Mouse (Mus musculus) hindbrain, embryonic 16.5 days (tissue): ENCODE results near the gene Arhgef39. TPM values are rescaled to one million over a fixed set of nuclear protein-coding genes. Genes with fewer than 3 reads are reported as not detected.

Experiments
- ATAC-seq: fragments of 200-750 bp; cut with Nextera tagmentation; 2 replicates; pipeline ENCODE4 v1.8.0; 2017; ENCODE audit warnings: moderate TSS enrichment, moderate library complexity
- H3K27ac ChIP-seq: fragments of 300-500 bp; sonication (generic); 2 replicates; pipeline ENCODE4 v1.5.1; 2014; ENCODE audit warnings: low read depth, mild to moderate bottlenecking, control low read depth, low read length, moderate library complexity
- H3K27me3 ChIP-seq: fragments of 300-500 bp; sonication (generic); replicated peaks from 2 replicates; pipeline ENCODE4 v1.6.1; 2014; ENCODE audit warnings: low read length; ENCODE audit not compliant: control insufficient read depth, insufficient read depth
- H3K36me3 ChIP-seq: fragments of 300-500 bp; sonication (generic); 2 replicates; pipeline ENCODE4 v1.6.1; 2014; ENCODE audit warnings: mild to moderate bottlenecking, low read length, moderate library complexity, mixed read lengths; ENCODE audit not compliant: control insufficient read depth, insufficient read depth
- H3K4me1 ChIP-seq: fragments of 300-500 bp; sonication (generic); 2 replicates; pipeline ENCODE4 v1.6.1; 2014; ENCODE audit warnings: low read depth, low read length; ENCODE audit not compliant: control insufficient read depth, insufficient read depth
- H3K4me2 ChIP-seq: fragments of 300-500 bp; sonication (generic); 2 replicates; pipeline ENCODE4 v1.6.1; 2014; ENCODE audit warnings: mild to moderate bottlenecking, low read length, control low read depth, moderate library complexity
- H3K4me3 ChIP-seq: fragments of 300-500 bp; sonication (generic); 2 replicates; pipeline ENCODE4 v1.5.1; 2014; ENCODE audit warnings: mild to moderate bottlenecking, low read length, control low read depth, moderate library complexity
- H3K9ac ChIP-seq: fragments of 300-500 bp; sonication (generic); 2 replicates; pipeline ENCODE4 v1.6.1; 2014; ENCODE audit warnings: low read depth, mild to moderate bottlenecking, control low read depth, low read length, moderate library complexity
- H3K9me3 ChIP-seq: fragments of 300-500 bp; sonication (generic); 2 replicates; pipeline ENCODE4 v1.6.1; 2014; ENCODE audit warnings: mild to moderate bottlenecking, low read length, moderate library complexity; ENCODE audit not compliant: control insufficient read depth
- WGBS: fragments of 180-500 bp; shearing (Covaris S2); extraction: QIAGEN DNeasy Blood & Tissue Kit; methylation state at CpG from one replicate; pipeline ENCODE4 v1.1.7; 2014; 5-methylcytosine and 5-hydroxymethylcytosine counted together
- polyA plus RNA-seq: library from polyadenylated mRNA; unstranded; fragments of >200 nt; fragmentation: Nextera tagmentation; extraction: Ambion mirVana; gene quantifications from 2 replicates; pipeline ENCODE4 v1.2.1, GENCODE M21; 2015

The Arhgef39 gene
- polyA plus RNA-seq, 1 experiment from 2014 or later = 8.2 TPM

- 88% methylated on average over 6 of the region's 6 CpGs for WGBS
- H3K4me1 ChIP-seq = peaks cover 3% of the 10 kb centered on the region
- ATAC-seq = no peak
- no peak overlapping the region for H3K27ac ChIP-seq
- H3K9me3 ChIP-seq = no peaks in the 10 kb centered on the region
- H3K36me3 ChIP-seq = no peaks in the 10 kb centered on the region
- H3K4me3 ChIP-seq = no peak overlapping the region
- H3K4me2 ChIP-seq = no peak overlapping the region
- H3K27me3 ChIP-seq = no peaks in the 10 kb centered on the region
- no peak overlapping the region for H3K9ac ChIP-seq
Measured at GRCm38 (mm10) chr4:43476604-43477003, 22.9 kb downstream of the Arhgef39 start.

GRCm38 (mm10) chr4:43473636-43474035, 25.9 kb downstream of the Arhgef39 start:
- Histone ChIP-seq H3K9me3 (no peaks in the 10 kb centered on the region), H3K4me2 (no peak overlapping the region), H3K4me1 (peaks cover 3% of the 10 kb centered on the region), H3K4me3 (no peak overlapping the region), H3K27me3 (no peaks in the 10 kb centered on the region), H3K9ac (no peak overlapping the region), H3K27ac (no peak overlapping the region), H3K36me3 (no peaks in the 10 kb centered on the region)
- no peak for ATAC-seq
- 77% methylated on average over 1 of the region's 1 CpGs for WGBS

GRCm38 (mm10) chr4:43470301-43470700, 29.2 kb downstream of the Arhgef39 start:
- no peak overlapping the region for H3K4me3 ChIP-seq
- no peaks in the 10 kb centered on the region for H3K4me1 ChIP-seq
- ATAC-seq = no peak
- 93% methylated on average over 10 of the region's 10 CpGs for WGBS
- no peaks in the 10 kb centered on the region for H3K36me3 ChIP-seq
- H3K27ac ChIP-seq = no peak overlapping the region
- no peak overlapping the region for H3K9ac ChIP-seq
- no peaks in the 10 kb centered on the region for H3K9me3 ChIP-seq
- no peaks in the 10 kb centered on the region for H3K27me3 ChIP-seq
- no peak overlapping the region for H3K4me2 ChIP-seq

- H3K9ac ChIP-seq = no peak overlapping the region
- 91% methylated on average over 7 of the region's 7 CpGs for WGBS
- no peaks in the 10 kb centered on the region for H3K36me3 ChIP-seq
- H3K9me3 ChIP-seq = no peaks in the 10 kb centered on the region
- ATAC-seq = no peak
- H3K27me3 ChIP-seq = no peaks in the 10 kb centered on the region
- H3K4me1 ChIP-seq = no peaks in the 10 kb centered on the region
- no peak overlapping the region for H3K4me3 ChIP-seq
- no peak overlapping the region for H3K4me2 ChIP-seq
- H3K27ac ChIP-seq = no peak overlapping the region
Measured at GRCm38 (mm10) chr4:43466872-43467271, 32.6 kb downstream of the Arhgef39 start.

GRCm38 (mm10) chr4:43465935-43466334, 33.6 kb downstream of the Arhgef39 start:
- Histone ChIP-seq H3K9ac (no peak overlapping the region), H3K4me3 (no peak overlapping the region), H3K27ac (no peak overlapping the region), H3K9me3 (no peaks in the 10 kb centered on the region), H3K36me3 (no peaks in the 10 kb centered on the region), H3K4me1 (no peaks in the 10 kb centered on the region), H3K4me2 (no peak overlapping the region), H3K27me3 (no peaks in the 10 kb centered on the region)
- WGBS = 86% methylated on average over 6 of the region's 6 CpGs
- no peak for ATAC-seq

GRCm38 (mm10) chr4:43463102-43463501, 36.4 kb downstream of the Arhgef39 start:
- Histone ChIP-seq H3K27ac (no peak overlapping the region), H3K4me2 (no peak overlapping the region), H3K4me1 (no peaks in the 10 kb centered on the region), H3K36me3 (no peaks in the 10 kb centered on the region), H3K9me3 (no peaks in the 10 kb centered on the region), H3K4me3 (no peak overlapping the region), H3K27me3 (no peaks in the 10 kb centered on the region), H3K9ac (no peak overlapping the region)
- 88% methylated on average over 5 of the region's 5 CpGs for WGBS
- no peak for ATAC-seq

- Histone ChIP-seq H3K36me3 (no peaks in the 10 kb centered on the region), H3K4me3 (no peak overlapping the region), H3K9ac (no peak overlapping the region), H3K27ac (no peak overlapping the region), H3K4me1 (peaks cover 11% of the 10 kb centered on the region), H3K4me2 (no peak overlapping the region), H3K9me3 (no peaks in the 10 kb centered on the region), H3K27me3 (peaks cover 3% of the 10 kb centered on the region; the same call in 1 of the 2 replicates)
- WGBS = 16% methylated on average over 8 of the region's 8 CpGs
- no peak for ATAC-seq
Measured at GRCm38 (mm10) chr4:43457124-43457523, 42.4 kb downstream of the Arhgef39 start.

- ATAC-seq = no peak
- Histone ChIP-seq H3K4me1 (peaks cover 11% of the 10 kb centered on the region), H3K27ac (no peak overlapping the region), H3K4me2 (no peak overlapping the region), H3K9ac (no peak overlapping the region), H3K4me3 (no peak overlapping the region), H3K9me3 (no peaks in the 10 kb centered on the region), H3K27me3 (peaks cover 3% of the 10 kb centered on the region; the same call in 1 of the 2 replicates), H3K36me3 (no peaks in the 10 kb centered on the region)
- 31% methylated on average over 4 of the region's 4 CpGs for WGBS
Measured at GRCm38 (mm10) chr4:43456470-43456869, 43.0 kb downstream of the Arhgef39 start.

GRCm38 (mm10) chr4:43454041-43454836, 45.3 kb downstream of the Arhgef39 start, which contains the start of gene Cd72:
Gene Cd72, minus strand, starts transcription at chr4:43454628.
- H3K27me3 ChIP-seq = peaks cover 3% of the 10 kb centered on the region; the same call in 1 of the 2 replicates
- no peaks in the 10 kb centered on the region for H3K9me3 ChIP-seq
- H3K27ac ChIP-seq = no peak within 1 kb of the TSS
- ATAC-seq = 0 out of 2 replicates have a peak, but pooled peaks have one; percentile 22
- H3K4me1 ChIP-seq = peaks cover 11% of the 10 kb centered on the region
- 37% methylated on average over 20 of the region's 20 CpGs for WGBS
- peak within 1 kb of the TSS; percentile 3 for H3K4me3 ChIP-seq
- H3K4me2 ChIP-seq = peak within 1 kb of the TSS; percentile 40
- no peaks in the 10 kb centered on the region for H3K36me3 ChIP-seq
- peak within 1 kb of the TSS; percentile 7; the same call in 1 of the 2 replicates for H3K9ac ChIP-seq
